Mouse (Mus musculus) lung, adult 10 weeks (tissue): ENCODE results near the gene Vmn1r215. TPM values are rescaled to one million over a fixed set of nuclear protein-coding genes. Genes with fewer than 3 reads are reported as not detected.

Experiments
- polyA plus RNA-seq: library from polyadenylated mRNA; stranded (reverse); fragments of 350-450 nt; fragmentation: Illumina TruSeq; extraction: RNeasy Lipid Tissue Mini Kit (QIAGEN cat#74804); gene quantifications from one replicate; pipeline ENCODE4 v1.2.3, GENCODE M21; 2014; ENCODE audit warnings: low read depth, low replicate concordance; ENCODE audit not compliant: insufficient read depth

The Vmn1r215 gene
- polyA plus RNA-seq, result not detected

DNA sequence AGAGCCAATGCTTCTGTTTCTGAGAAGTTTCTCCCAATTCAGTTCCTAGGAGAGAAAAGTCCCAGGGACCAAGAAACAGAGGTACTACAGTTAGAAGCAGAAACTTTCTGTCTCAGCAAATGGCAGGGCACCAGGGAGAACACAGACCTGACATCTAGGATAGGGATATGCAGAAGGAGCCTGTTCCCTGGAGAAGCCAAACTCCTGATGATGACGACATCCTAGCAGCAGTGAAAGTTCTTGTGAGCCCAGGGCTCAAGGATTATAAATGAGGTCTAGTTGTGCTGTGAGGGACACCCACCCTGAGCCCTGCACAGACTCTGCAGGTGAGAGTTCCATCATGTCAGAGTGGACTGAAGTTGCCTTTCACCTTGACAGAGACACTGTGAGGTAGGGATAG lies at the start of gene Vmn1r215:
Vmn1r215 (plus strand) TSS at position 301 of the 400 bp plus-strand sequence.

DNA sequence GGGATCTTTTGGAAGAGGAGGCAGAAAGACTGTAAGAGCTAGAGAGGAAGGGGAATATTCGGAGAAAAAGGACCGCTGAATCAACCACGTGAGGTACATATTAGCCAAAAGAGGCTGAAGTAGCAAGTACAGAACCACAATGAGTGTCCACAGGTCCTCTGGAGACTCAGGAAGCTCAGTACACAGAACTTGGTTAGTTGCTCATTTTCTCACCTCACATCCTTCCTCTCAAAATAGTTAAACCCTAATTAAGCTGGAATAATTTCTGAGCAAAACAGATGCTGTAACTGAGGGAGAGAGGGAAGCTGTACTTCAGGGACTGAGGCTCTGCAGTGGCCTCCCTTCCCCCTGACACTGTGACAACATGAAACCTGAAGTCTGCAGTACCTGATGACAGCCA lies 37.7 kb upstream of the Vmn1r215 start, which contains the start of gene Vmn1r214:
Vmn1r214 (plus strand) TSS at position 301 of the 400 bp plus-strand sequence.

DNA sequence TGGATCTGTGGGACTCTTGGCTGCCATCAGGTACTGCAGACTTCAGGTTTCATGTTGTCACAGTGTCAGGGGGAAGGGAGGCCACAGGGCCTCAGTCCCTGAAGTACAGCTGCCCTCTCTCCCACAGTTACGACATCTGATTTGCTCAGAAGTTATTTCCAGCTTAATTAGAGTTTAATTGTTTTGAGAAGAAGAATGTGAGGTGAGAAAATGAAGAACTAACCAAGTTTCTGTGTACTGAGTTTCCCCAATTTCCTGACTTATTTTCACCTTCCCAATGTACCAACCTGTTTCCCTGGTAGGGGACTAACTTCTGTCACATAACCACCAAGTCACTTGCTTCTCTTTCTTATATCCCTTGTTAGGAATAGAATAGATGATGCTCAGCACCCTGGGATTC lies 50.3 kb downstream of the Vmn1r215 start, which contains the start of gene Vmn1r217:
Vmn1r217 (minus strand) TSS at position 101 of the 400 bp plus-strand sequence.

Other genes starting within 250 kb of the Vmn1r215 start
- gene Vmn1r210, start 236.7 kb upstream of the Vmn1r215 start, polyA plus RNA-seq, result not detected
- gene Vmn1r211, start 210.5 kb upstream of the Vmn1r215 start, polyA plus RNA-seq, result not detected
- gene Vmn1r212, start 183.8 kb upstream of the Vmn1r215 start, polyA plus RNA-seq, result not detected
- gene Vmn1r213, start 60.4 kb upstream of the Vmn1r215 start, polyA plus RNA-seq, result not detected
- gene Vmn1r214, start 37.6 kb upstream of the Vmn1r215 start, polyA plus RNA-seq, result not detected
- not detected for gene Vmn1r217, start 50.2 kb downstream of the Vmn1r215 start, polyA plus RNA-seq
- not detected for gene Vmn1r218, start 65.1 kb downstream of the Vmn1r215 start, polyA plus RNA-seq
- not detected for gene Vmn1r219, start 91.3 kb downstream of the Vmn1r215 start, polyA plus RNA-seq
- not detected for gene Vmn1r220, start 120.0 kb downstream of the Vmn1r215 start, polyA plus RNA-seq
- gene Vmn1r221, start 146.1 kb downstream of the Vmn1r215 start, polyA plus RNA-seq, result not detected
- gene Vmn1r222, start 167.9 kb downstream of the Vmn1r215 start, polyA plus RNA-seq, result not detected
- not detected for gene Vmn1r223, start 179.1 kb downstream of the Vmn1r215 start, polyA plus RNA-seq